Comparison of ENCODE assay signal across 23 mouse cellular contexts in genomic region chr8:84090585-84090984, GRCm38 (mm10). TPM values are rescaled to one million over a fixed set of nuclear protein-coding genes. Genes with fewer than 3 reads are reported as not detected.
DNase-seq lines count a peak whose midpoint lies in the region.
"Had no signal": no experiment of that assay in that cellular context is flagged by ENCODE, and none has a peak within 500 bp of the region (broad histone marks: within the 10 kb centered on the region; RNA-seq: fewer than 3 reads in every experiment).

No protein-coding gene starts in this region.

- peak; percentile 72 to 86 for DNase-seq in adrenal gland, adult (ENCODE audit: inconsistent age in 2 of 2, low spot score in 1 of 2)
- DNase-seq in adrenal gland, postnatal 4 days (ENCODE audit: low spot score in 2 of 2): no peak
- peak; percentile 56 to 68 for DNase-seq in heart, postnatal 10 days
- DNase-seq in heart, postnatal 36 days: no peak
- peak; percentile 62 to 73 for DNase-seq in adrenal gland, postnatal 36 days
- no peak for DNase-seq in right cerebral cortex, postnatal 36 days (ENCODE audit: low spot score in 2 of 2)
- DNase-seq in gastrocnemius, adult 18-20 months (ENCODE audit: low spot score): no peak
- DNase-seq: cerebellum, adult 9-11 months; embryo, embryonic 11 days; kidney, adult 2 months; liver; lung, adult 2 months; lung, postnatal 10 days; midbrain, embryonic 14.5 days; thymus, postnatal 14 days had no signal

- intact Hi-C loops in heart, postnatal 10 days (cut with DNase I): loop anchor here (5.0 kb wide), 1 partner anchor 53 kb away; no protein-coding TSS in a partner anchor
- intact Hi-C loops in heart, postnatal 36 days (cut with DNase I): no loop called here

RNA-seq across cellular contexts. Expression of gene Dcaf15, which starts 14.0 kb away (rescaled TPM):
- total RNA-seq in adrenal gland, postnatal 4 days (2021): 10 to 100 TPM; 29.3 to 32.0 TPM
- total RNA-seq in heart, postnatal 10 days (2021): 10 to 100 TPM; 13.7 to 13.9 TPM
- total RNA-seq in heart, postnatal 36 days (2021): 1 to 10 TPM; 8.1 to 8.2 TPM
- total RNA-seq in adrenal gland, postnatal 36 days (2021): 10 to 100 TPM; 16.7 to 19.4 TPM
- 1 to 10 TPM; 4.8 to 4.9 TPM for total RNA-seq in gastrocnemius, adult 18-20 months (2021)

RNA-seq across cellular contexts. Expression of gene Rfx1, which starts 24.0 kb away (rescaled TPM):
- 10 to 100 TPM; 17.0 to 18.6 TPM for total RNA-seq in adrenal gland, postnatal 4 days (2021)
- total RNA-seq in heart, postnatal 10 days (2021): 10 to 100 TPM; 12.4 to 15.4 TPM
- total RNA-seq in heart, postnatal 36 days (2021): 10 to 100 TPM; 11.0 to 12.3 TPM
- total RNA-seq in adrenal gland, postnatal 36 days (2021): 10 to 100 TPM; 13.2 to 19.9 TPM
- total RNA-seq in gastrocnemius, adult 18-20 months (2021): 1 to 10 TPM; 4.6 to 4.8 TPM

RNA-seq across cellular contexts. Expression of gene Gm10643, which starts 25.6 kb away (rescaled TPM):
- 1 to 10 TPM; 4.0 to 4.2 TPM for total RNA-seq in adrenal gland, postnatal 4 days (2021)
- total RNA-seq in heart, postnatal 10 days (2021): 1 to 10 TPM; 3.3 to 4.3 TPM
- total RNA-seq in heart, postnatal 36 days (2021): 1 to 10 TPM; 4.1 to 4.5 TPM
- 1 to 10 TPM; 3.1 to 3.2 TPM for total RNA-seq in adrenal gland, postnatal 36 days (2021)
- 1 to 10 TPM; 1.2 TPM for total RNA-seq in gastrocnemius, adult 18-20 months (2021)

RNA-seq across cellular contexts. Expression of gene Podnl1, which starts 35.2 kb away (rescaled TPM):
- under 1 TPM; 0.98 to 0.99 TPM for total RNA-seq in adrenal gland, postnatal 4 days (2021)
- under 1 TPM in 1 of 2 experiments, not detected in 1; 0.12 TPM for total RNA-seq in heart, postnatal 10 days (2021)
- not detected for total RNA-seq in heart, postnatal 36 days (2021)
- total RNA-seq in adrenal gland, postnatal 36 days (2021): under 1 TPM; 0.13 to 0.46 TPM
- not detected for total RNA-seq in gastrocnemius, adult 18-20 months (2021)
- total RNA-seq: G1E; gastrocnemius, adult 8-10 months; gastrocnemius, postnatal 4 days; layer of hippocampus, adult 18-20 months; layer of hippocampus, postnatal 10 days; left cerebral cortex, adult 18-20 months; left cerebral cortex, postnatal 14 days had no signal

RNA-seq across cellular contexts. Expression of gene Rln3, which starts 45.8 kb away (rescaled TPM):
- total RNA-seq in adrenal gland, postnatal 4 days (2021): not detected
- not detected for total RNA-seq in heart, postnatal 10 days (2021)
- not detected for total RNA-seq in heart, postnatal 36 days (2021)
- total RNA-seq in adrenal gland, postnatal 36 days (2021): not detected
- total RNA-seq in gastrocnemius, adult 18-20 months (2021): not detected
- total RNA-seq: G1E; gastrocnemius, adult 8-10 months; gastrocnemius, postnatal 4 days; layer of hippocampus, adult 18-20 months; layer of hippocampus, postnatal 10 days; left cerebral cortex, adult 18-20 months; left cerebral cortex, postnatal 14 days; monocyte, adult 5-6 weeks had no signal

Comparison
In these comparisons a context has a peak if more than half of its experiments do, and no peak if none do; other contexts are left out.
1. DNase-seq: peak in adrenal gland, adult (2 of 2), heart, postnatal 10 days (2 of 2) and adrenal gland, postnatal 36 days (2 of 2); none in adrenal gland, postnatal 4 days (0 of 2), heart, postnatal 36 days (0 of 2), right cerebral cortex, postnatal 36 days (0 of 2) and gastrocnemius, adult 18-20 months (single experiment).